8 mouse cellular contexts compared by ENCODE assay signal in the genomic region with DNA sequence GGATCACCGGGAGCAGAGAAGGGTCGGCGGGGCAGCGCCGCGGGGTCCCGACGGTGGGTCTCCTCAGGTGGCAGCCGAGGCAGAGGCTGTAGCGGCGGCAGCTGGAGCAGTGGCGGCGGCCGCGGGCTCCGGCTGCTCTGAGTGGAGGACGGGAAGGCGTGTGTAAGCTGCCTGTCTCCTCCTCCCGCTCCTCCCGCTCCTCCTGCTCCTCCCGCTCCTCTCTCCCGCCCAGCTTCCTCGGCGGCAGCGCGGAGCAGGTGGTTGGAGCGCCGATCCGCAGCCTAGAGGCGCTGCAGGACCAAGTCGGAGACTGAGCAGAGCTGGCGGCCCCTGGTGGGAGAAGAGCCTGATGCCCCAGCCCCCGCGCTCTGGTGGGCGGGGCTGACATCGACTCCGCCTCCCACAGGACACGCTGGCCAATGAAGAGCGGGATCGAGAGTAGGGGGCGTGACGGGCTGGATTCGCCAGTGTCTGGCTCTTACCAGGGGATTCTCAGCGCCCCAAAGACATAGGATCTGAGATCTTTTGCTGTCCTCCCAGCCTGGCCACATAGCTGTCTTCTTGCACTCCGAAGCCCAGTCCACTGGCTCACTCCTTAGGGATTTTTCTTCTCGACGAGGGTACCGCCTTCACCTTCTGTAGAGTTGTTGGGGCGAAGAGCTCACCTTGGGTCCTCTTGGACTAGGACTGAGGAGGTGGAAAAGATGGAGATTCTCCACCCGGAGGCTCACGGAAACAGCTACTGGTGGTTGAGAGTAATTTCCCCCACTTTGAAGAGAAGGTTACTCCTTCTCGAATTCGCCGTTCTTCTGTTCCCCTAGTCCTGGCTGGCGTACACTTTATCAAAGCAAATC. TPM values are rescaled to one million over a fixed set of nuclear protein-coding genes. Genes with fewer than 3 reads are reported as not detected.
DNase-seq lines count a peak whose midpoint lies in the region; ATAC-seq and TF ChIP-seq lines count a peak whose summit lies in the region.

No protein-coding gene starts in this region.

- TF ChIP-seq CTCF in ES-Bruce4 (IDR thresholded peaks at IDR 0.05; ENCODE audit: low read depth, low read length): peak; percentile 57
- TF ChIP-seq CTCF in cerebellum, adult 2 months (IDR thresholded peaks at IDR 0.05; ENCODE audit: borderline replicate concordance, insufficient read depth, low read depth, low read length): peak; percentile 57
- peak; percentile 35; the same call in 1 of the 2 replicates for TF ChIP-seq CTCF in testis, adult 2 months (IDR thresholded peaks at IDR 0.05; ENCODE audit: control insufficient read depth, insufficient read depth, insufficient replicate concordance, low read depth, low read length)

- under 1% methylated on average over 54 of the region's 55 CpGs for WGBS in cerebellum, adult 2 months
- WGBS in forebrain, embryonic 16.5 days: 1% methylated on average over 52 of the region's 55 CpGs
- 0% methylated on average over 48 of the region's 55 CpGs for WGBS in neural tube, embryonic 14.5 days

- no peak overlapping the region for H3K27ac ChIP-seq in ES-Bruce4 (ENCODE audit: insufficient read depth, low read length)
- H3K27ac ChIP-seq in cerebellum, adult 2 months (ENCODE audit: insufficient read depth, low read length): no peak overlapping the region
- H3K27ac ChIP-seq in forebrain, embryonic 16.5 days (ENCODE audit: low read length): peak overlapping the region; percentile 75
- H3K27ac ChIP-seq in neural tube, embryonic 14.5 days (ENCODE audit: low read depth, low read length): peak overlapping the region; percentile 64; the same call in 1 of the 2 replicates
- peak overlapping the region; percentile 43; the same call in 1 of the 2 replicates for H3K27ac ChIP-seq in testis, adult 2 months (ENCODE audit: control insufficient read depth, insufficient read depth, low read depth, low read length)

- H3K4me1 ChIP-seq in ES-Bruce4 (ENCODE audit: control insufficient read depth, insufficient read depth, low read length): no peaks in the 10 kb centered on the region
- 0 out of 2 replicates have a peak, but pooled peaks cover 2% of the 10 kb centered on the region for H3K4me1 ChIP-seq in cerebellum, adult 2 months (ENCODE audit: control insufficient read depth, insufficient read depth, low read length)
- peaks cover 27% of the 10 kb centered on the region for H3K4me1 ChIP-seq in forebrain, embryonic 16.5 days (replicated peaks; ENCODE audit: control insufficient read depth, insufficient read depth, low read length)
- H3K4me1 ChIP-seq in neural tube, embryonic 14.5 days (ENCODE audit: control insufficient read depth, insufficient read depth, low read length): peaks cover 10% of the 10 kb centered on the region; the same call in 1 of the 2 replicates
- peaks cover 18% of the 10 kb centered on the region for H3K4me1 ChIP-seq in testis, adult 2 months (ENCODE audit: control insufficient read depth, insufficient read depth, low read length)

- H3K9ac ChIP-seq in ES-Bruce4 (ENCODE audit: low read depth, poor library complexity, severe bottlenecking): peak overlapping the region; percentile 27; the same call in 1 of the 2 replicates
- peak overlapping the region; percentile 65 for H3K9ac ChIP-seq in forebrain, embryonic 16.5 days (replicated peaks; ENCODE audit: low read depth, low read length)
- H3K9ac ChIP-seq in neural tube, embryonic 14.5 days (replicated peaks; ENCODE audit: low read depth, low read length): peak overlapping the region; percentile 62

- intact Hi-C loops in heart, postnatal 25 days (cut with DNase I): loop anchor here (5.0 to 10.0 kb wide), 2 partner anchors 141 to 812 kb away; no protein-coding TSS in a partner anchor

- peak overlapping the region; percentile 60 for H3K4me2 ChIP-seq in forebrain, embryonic 16.5 days (ENCODE audit: low read length)
- H3K4me2 ChIP-seq in neural tube, embryonic 14.5 days (ENCODE audit: low read depth, low read length): peak overlapping the region; percentile 73

- no peak for TF ChIP-seq POLR2A in ES-Bruce4 (IDR thresholded peaks at IDR 0.05; ENCODE audit: insufficient read depth, low read length)
- no peak for TF ChIP-seq POLR2A in cerebellum, adult 2 months (IDR thresholded peaks at IDR 0.05; ENCODE audit: borderline replicate concordance, insufficient read depth, low read length)
- TF ChIP-seq POLR2A in testis, adult 2 months (IDR thresholded peaks at IDR 0.05; ENCODE audit: control insufficient read depth, low read depth, low read length): peak; percentile 17; the same call in 1 of the 2 replicates

- peak; percentile 95 for ATAC-seq in forebrain, embryonic 16.5 days
- ATAC-seq in neural tube, embryonic 14.5 days (ENCODE audit: low read depth): peak; percentile 97

- H3K9me3 ChIP-seq in ES-Bruce4 (replicated peaks; ENCODE audit: control insufficient read depth, insufficient read depth, low read length, poor library complexity, severe bottlenecking): no peaks in the 10 kb centered on the region
- no peaks in the 10 kb centered on the region for H3K9me3 ChIP-seq in forebrain, embryonic 16.5 days (ENCODE audit: control insufficient read depth, low read length)
- H3K9me3 ChIP-seq in neural tube, embryonic 14.5 days (ENCODE audit: control insufficient read depth, low read length): no peaks in the 10 kb centered on the region

- no peaks in the 10 kb centered on the region; the same call in none of the 2 replicates for H3K27me3 ChIP-seq in ES-Bruce4 (ENCODE audit: control insufficient read depth, insufficient read depth, low read length, poor library complexity, severe bottlenecking)
- no peaks in the 10 kb centered on the region for H3K27me3 ChIP-seq in cerebellum, adult 2 months (ENCODE audit: control insufficient read depth, insufficient read depth, low read length)
- no peaks in the 10 kb centered on the region for H3K27me3 ChIP-seq in forebrain, embryonic 16.5 days (replicated peaks; ENCODE audit: control insufficient read depth, insufficient read depth, low read length)
- peaks cover 2% of the 10 kb centered on the region; the same call in 1 of the 2 replicates for H3K27me3 ChIP-seq in neural tube, embryonic 14.5 days (ENCODE audit: control insufficient read depth, insufficient read depth, low read length)
- 0 out of 2 replicates have a peak, but pooled peaks cover 2% of the 10 kb centered on the region for H3K27me3 ChIP-seq in testis, adult 2 months (ENCODE audit: control insufficient read depth, insufficient read depth, low read length)

- H3K4me3 ChIP-seq in ES-Bruce4 (ENCODE audit: low read depth, low read length): peak overlapping the region; percentile 87
- peak overlapping the region; percentile 92 for H3K4me3 ChIP-seq in cerebellum, adult 2 months (replicated peaks; ENCODE audit: insufficient read depth, low read depth, low read length)
- H3K4me3 ChIP-seq in forebrain, embryonic 16.5 days (replicated peaks; ENCODE audit: low read length): peak overlapping the region; percentile 61
- H3K4me3 ChIP-seq in neural tube, embryonic 14.5 days (ENCODE audit: low read depth, low read length): peak overlapping the region; percentile 66
- H3K4me3 ChIP-seq in testis, adult 2 months (ENCODE audit: control insufficient read depth, low read depth, low read length): peak overlapping the region; percentile 90

- no peak for TF ChIP-seq EP300 in ES-Bruce4 (IDR thresholded peaks at IDR 0.05; ENCODE audit: insufficient read depth, low read depth, low read length)

- DNase-seq in cerebellum, adult 2 months: peak; percentile 92 to 94
- peak; percentile 94 for DNase-seq in heart, postnatal 25 days (ENCODE audit: low spot score)
- DNase-seq in layer of hippocampus, adult 18-20 months (ENCODE audit: low spot score in 2 of 2): peak; percentile 98
- DNase-seq in lung, adult 18-20 months: peak; percentile 98

- H3K36me3 ChIP-seq in ES-Bruce4 (ENCODE audit: control insufficient read depth, insufficient read depth, low read length, poor library complexity, severe bottlenecking): no peaks in the 10 kb centered on the region
- no peaks in the 10 kb centered on the region for H3K36me3 ChIP-seq in forebrain, embryonic 16.5 days (ENCODE audit: control insufficient read depth, insufficient read depth)
- H3K36me3 ChIP-seq in neural tube, embryonic 14.5 days (ENCODE audit: control insufficient read depth, insufficient read depth, low read length): no peaks in the 10 kb centered on the region
- H3K36me3 ChIP-seq in testis, adult 2 months (ENCODE audit: control insufficient read depth, insufficient read depth, low read length): no peaks in the 10 kb centered on the region

RNA-seq across cellular contexts. Expression of gene Alcam, which starts 0.8 kb away (rescaled TPM):
- polyA plus RNA-seq in ES-Bruce4 (2011; ENCODE audit: insufficient read depth, insufficient read length, low read depth, missing spikeins): 1.3 and 3.0 TPM in 2 replicates
- 23.4 and 25.2 TPM in 2 replicates for polyA plus RNA-seq in cerebellum, adult 2 months (2012; rRNA removed)
- 28.6 and 32.4 TPM in 2 replicates for polyA plus RNA-seq in forebrain, embryonic 16.5 days (2015; fragmentation: Nextera tagmentation; extraction: Ambion mirVana)
- total RNA-seq in heart, postnatal 25 days (2021): 1 to 10 TPM; 2.8 to 4.0 TPM
- 100 to 1,000 TPM; 107 to 119 TPM for total RNA-seq in layer of hippocampus, adult 18-20 months (2021)
- 64.0 and 64.6 TPM in 2 replicates for polyA plus RNA-seq in neural tube, embryonic 14.5 days (2014; fragmentation: Nextera tagmentation; extraction: Ambion mirVana)
- 1.3 and 1.9 TPM in 2 replicates for polyA plus RNA-seq in testis, adult 2 months (2012; rRNA removed)

Comparison
In these comparisons a context has a peak if more than half of its experiments do, and no peak if none do; other contexts are left out.
1. H3K27ac ChIP-seq: peak in forebrain, embryonic 16.5 days (single experiment), neural tube, embryonic 14.5 days (single experiment) and testis, adult 2 months (single experiment); none in ES-Bruce4 (single experiment) and cerebellum, adult 2 months (single experiment).
2. Peak in every context shown above with its lines, with median percentiles within 50 percentile points of each other: H3K4me3 ChIP-seq, H3K9ac ChIP-seq, CTCF ChIP-seq and DNase-seq.